Mouse (Mus musculus): ENCODE measurements around the gene Erbb3.

GRCm38 (mm10) chr10:128535624-128536265, 53.7 kb downstream of the Erbb3 start:
- TF ChIP-seq CTCF (IDR thresholded peaks at IDR 0.05; ENCODE audit: control insufficient read depth, insufficient read depth, insufficient read length) (no peak), MYOG (IDR thresholded peaks at IDR 0.05; ENCODE audit: control insufficient read depth, extremely low read depth, insufficient read length) (no peak), FOSL1 (IDR thresholded peaks at IDR 0.05; ENCODE audit: insufficient read depth, low read length, poor library complexity, severe bottlenecking) (no peak), USF1 (IDR thresholded peaks at IDR 0.05; ENCODE audit: low read depth) (no peak), MAX (IDR thresholded peaks at IDR 0.05) (no peak)
